Mouse (Mus musculus) myocyte (in vitro differentiated cells): ENCODE results near the gene Ssr3.

Experiments
- CEBPB ChIP-seq: IDR thresholded peaks from 2 replicates; pipeline ENCODE4 v1.6.1; 2011; ENCODE audit warnings: mild to moderate bottlenecking, moderate library complexity; ENCODE audit not compliant: poor library complexity, insufficient read depth, severe bottlenecking
- E2F4 ChIP-seq: IDR thresholded peaks from one replicate; pipeline ENCODE4 v1.6.1; 2011; ENCODE audit warnings: mild to moderate bottlenecking, control low read depth, moderate library complexity; ENCODE audit not compliant: insufficient read depth
- MAX ChIP-seq: IDR thresholded peaks from one replicate; pipeline ENCODE4 v1.6.1; 2011; ENCODE audit warnings: low read depth, mild to moderate bottlenecking, control low read depth
- MYOD1 ChIP-seq, 3 experiments: IDR thresholded peaks; one replicate each; pipeline ENCODE4 v1.6.1; 2011; ENCODE audit warnings: control low read depth in 2 of 3, low read depth in 2 of 3, mild to moderate bottlenecking in 2 of 3, moderate library complexity in 1 of 3; ENCODE audit not compliant: insufficient read length in 2 of 3, control insufficient read depth in 1 of 3
- MYOG ChIP-seq, 3 experiments: IDR thresholded peaks; one replicate each; pipeline ENCODE4 v1.6.1; 2011; ENCODE audit warnings: control low read depth in 2 of 3, low read depth in 2 of 3, mild to moderate bottlenecking in 2 of 3; ENCODE audit not compliant: insufficient read length in 2 of 3, control insufficient read depth in 1 of 3, insufficient read depth in 1 of 3
- POLR2A ChIP-seq: IDR thresholded peaks from one replicate; pipeline ENCODE4 v1.6.1; 2011; ENCODE audit warnings: low read depth, mild to moderate bottlenecking, control low read depth, moderate library complexity; ENCODE audit not compliant: insufficient read length
- POLR2AphosphoS2 ChIP-seq: IDR thresholded peaks from one replicate; pipeline ENCODE4 v1.6.1; 2011; ENCODE audit warnings: low read depth, control low read depth; ENCODE audit not compliant: insufficient read length
- REST ChIP-seq: IDR thresholded peaks from one replicate; pipeline ENCODE4 v1.6.1; 2011; ENCODE audit warnings: mild to moderate bottlenecking, control low read depth, moderate library complexity; ENCODE audit not compliant: insufficient read depth, insufficient read length
- TCF12 ChIP-seq: IDR thresholded peaks from one replicate; pipeline ENCODE4 v1.6.1; 2011; ENCODE audit warnings: mild to moderate bottlenecking, control low read depth; ENCODE audit not compliant: poor library complexity, insufficient read depth, severe bottlenecking
- TCF3 ChIP-seq: IDR thresholded peaks from one replicate; pipeline ENCODE4 v1.6.1; 2011; ENCODE audit warnings: low read depth, control low read depth; ENCODE audit not compliant: insufficient read length
- USF1 ChIP-seq: IDR thresholded peaks from one replicate; pipeline ENCODE4 v1.6.1; 2011; ENCODE audit warnings: low read depth, mild to moderate bottlenecking, control low read depth, moderate library complexity

DNA sequence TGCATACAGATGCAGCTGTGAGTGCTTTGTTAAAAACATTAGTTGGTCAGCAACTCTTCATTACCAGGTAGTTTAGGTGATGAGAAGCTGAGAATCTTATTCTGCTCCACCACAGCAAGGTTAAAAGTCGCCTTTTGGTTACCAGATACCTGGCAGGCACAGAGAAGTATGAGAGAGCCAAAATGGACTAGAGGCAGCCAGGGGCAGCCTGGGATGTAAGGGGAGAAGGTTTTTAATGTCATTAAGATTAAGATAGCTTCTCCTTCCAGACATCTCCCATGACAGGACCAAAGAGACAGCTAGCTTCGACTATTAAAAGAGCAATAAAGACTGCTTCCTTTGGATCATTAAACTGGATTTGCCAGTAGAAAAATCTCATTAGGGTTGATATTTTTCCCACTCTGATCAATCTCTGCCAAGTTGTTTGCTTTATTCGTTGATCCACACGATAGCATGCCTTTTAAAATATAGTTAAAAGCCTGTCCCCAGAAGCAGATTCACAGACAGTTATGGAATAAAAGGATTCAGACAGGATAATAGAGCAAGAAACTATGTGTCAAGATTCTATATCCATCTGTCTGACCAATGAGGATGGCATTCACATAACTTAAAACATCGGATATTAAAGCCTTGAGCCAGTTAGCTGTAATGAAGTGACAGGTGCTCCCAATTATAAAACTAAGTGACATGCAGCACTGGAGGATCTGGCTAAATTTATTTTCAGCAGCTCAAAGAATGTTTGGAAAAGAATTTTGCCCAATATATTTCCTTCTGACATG is 52.1 kb downstream of the Ssr3 start:
- TF ChIP-seq CEBPB (no peak), USF1 (no peak), TCF12 (no peak), POLR2A (no peak), MAX (no peak), MYOG (IDR thresholded peaks at IDR 0.05; ENCODE audit: control insufficient read depth in 1 of 3, insufficient read depth in 1 of 3, insufficient read length in 2 of 3, low read depth in 2 of 3) (no peak), REST (no peak), E2F4 (no peak), MYOD1 (IDR thresholded peaks at IDR 0.05; ENCODE audit: control insufficient read depth in 1 of 3, insufficient read length in 2 of 3, low read depth in 2 of 3) (no peak), TCF3 (no peak), POLR2AphosphoS2 (no peak)
